20 mouse cellular contexts compared by ENCODE assay signal in genomic region chr17:31470766-31471418, GRCm38 (mm10). TPM values are rescaled to one million over a fixed set of nuclear protein-coding genes. Genes with fewer than 3 reads are reported as not detected.
DNase-seq lines count a peak whose midpoint lies in the region; ATAC-seq lines count a peak whose summit lies in the region.
"Had no signal": no experiment of that assay in that cellular context is flagged by ENCODE, and none has a peak within 500 bp of the region (broad histone marks: within the 10 kb centered on the region; RNA-seq: fewer than 3 reads in every experiment).

No protein-coding gene starts in this region.

- H3K9me3 ChIP-seq in forebrain, embryonic 13.5 days (replicated peaks) = no peaks in the 10 kb centered on the region
- H3K9me3 ChIP-seq in forebrain, embryonic 10.5 days = no peaks in the 10 kb centered on the region; the same call in 1 of the 2 replicates
- no peaks in the 10 kb centered on the region for H3K9me3 ChIP-seq in midbrain, embryonic 14.5 days (ENCODE audit: control insufficient read depth, low read length)
- H3K9me3 ChIP-seq in kidney, embryonic 15.5 days (replicated peaks) = no peaks in the 10 kb centered on the region
- H3K9me3 ChIP-seq: G1E; heart, embryonic 10.5 days; limb, embryonic 15.5 days; stomach, embryonic 15.5 days had no signal

- H3K4me1 ChIP-seq in forebrain, embryonic 13.5 days = peaks cover 10% of the 10 kb centered on the region
- H3K4me1 ChIP-seq in forebrain, embryonic 10.5 days = peaks cover 16% of the 10 kb centered on the region
- peaks cover 8% of the 10 kb centered on the region for H3K4me1 ChIP-seq in midbrain, embryonic 14.5 days (ENCODE audit: control insufficient read depth, insufficient read depth, low read length)
- no peaks in the 10 kb centered on the region for H3K4me1 ChIP-seq in kidney, embryonic 15.5 days
- H3K4me1 ChIP-seq: limb, embryonic 15.5 days; stomach, embryonic 15.5 days had no signal

- DNase-seq in forebrain, embryonic 10.5 days (ENCODE audit: extremely low spot score, low spot score) = no peak
- DNase-seq in right cerebral cortex, postnatal 14 days = peak; percentile 44
- DNase-seq in right cerebral cortex, adult 18-20 months = no peak
- peak; percentile 73 for DNase-seq in midbrain, embryonic 14.5 days
- peak; percentile 26 for DNase-seq in retina, embryonic 14.5 days (ENCODE audit: low spot score)
- no peak for DNase-seq in layer of hippocampus, postnatal 36 days
- DNase-seq: cerebellum, postnatal 25 days; gastrocnemius, postnatal 25 days; heart, postnatal 10 days; kidney, adult 9 months; lung, postnatal 14 days; thymus, adult 2 months had no signal

- no peak overlapping the region for H3K4me3 ChIP-seq in forebrain, embryonic 13.5 days
- no peak overlapping the region for H3K4me3 ChIP-seq in forebrain, embryonic 10.5 days
- H3K4me3 ChIP-seq in midbrain, embryonic 14.5 days (replicated peaks; ENCODE audit: low read depth, low read length) = no peak overlapping the region
- no peak overlapping the region for H3K4me3 ChIP-seq in kidney, embryonic 15.5 days (replicated peaks)
- H3K4me3 ChIP-seq: heart, embryonic 10.5 days; limb, embryonic 15.5 days; stomach, embryonic 15.5 days had no signal

- H3K27me3 ChIP-seq in forebrain, embryonic 13.5 days = no peaks in the 10 kb centered on the region
- no peaks in the 10 kb centered on the region for H3K27me3 ChIP-seq in forebrain, embryonic 10.5 days (ENCODE audit: poor library complexity, severe bottlenecking)
- H3K27me3 ChIP-seq in midbrain, embryonic 14.5 days (ENCODE audit: control insufficient read depth, insufficient read depth, low read length) = no peaks in the 10 kb centered on the region
- H3K27me3 ChIP-seq in kidney, embryonic 15.5 days = no peaks in the 10 kb centered on the region
- H3K27me3 ChIP-seq: limb, embryonic 15.5 days; stomach, embryonic 15.5 days had no signal

- no peak overlapping the region for H3K9ac ChIP-seq in forebrain, embryonic 13.5 days
- H3K9ac ChIP-seq in midbrain, embryonic 14.5 days (replicated peaks; ENCODE audit: low read length) = no peak overlapping the region
- no peak overlapping the region for H3K9ac ChIP-seq in kidney, embryonic 15.5 days
- H3K9ac ChIP-seq: limb, embryonic 15.5 days; stomach, embryonic 15.5 days had no signal

- H3K27ac ChIP-seq in forebrain, embryonic 13.5 days = no peak overlapping the region
- H3K27ac ChIP-seq in forebrain, embryonic 10.5 days = no peak overlapping the region
- H3K27ac ChIP-seq in midbrain, embryonic 14.5 days (replicated peaks; ENCODE audit: low read depth, low read length) = no peak overlapping the region
- H3K27ac ChIP-seq in kidney, embryonic 15.5 days = no peak overlapping the region
- H3K27ac ChIP-seq: heart, embryonic 10.5 days; limb, embryonic 15.5 days; stomach, embryonic 15.5 days had no signal

- peak; percentile 73 for ATAC-seq in forebrain, embryonic 13.5 days
- no peak for ATAC-seq in midbrain, embryonic 14.5 days (ENCODE audit: low FRiP score, low TSS enrichment)
- no peak for ATAC-seq in kidney, embryonic 15.5 days (replicated peaks; ENCODE audit: low FRiP score)
- ATAC-seq: CD4-positive, CD25-positive, alpha-beta regulatory T cell, adult 4 months; inflammation-experienced regulatory T-cells, adult 6 months had no signal

- H3K4me2 ChIP-seq in forebrain, embryonic 13.5 days = no peak overlapping the region
- no peak overlapping the region for H3K4me2 ChIP-seq in midbrain, embryonic 14.5 days (ENCODE audit: low read length)
- H3K4me2 ChIP-seq in kidney, embryonic 15.5 days = no peak overlapping the region
- H3K4me2 ChIP-seq: limb, embryonic 15.5 days; stomach, embryonic 15.5 days had no signal

- peaks cover 94% of the 10 kb centered on the region for H3K36me3 ChIP-seq in forebrain, embryonic 13.5 days (ENCODE audit: poor library complexity, severe bottlenecking)
- H3K36me3 ChIP-seq in forebrain, embryonic 10.5 days (replicated peaks) = peaks cover 60% of the 10 kb centered on the region
- peaks cover 87% of the 10 kb centered on the region for H3K36me3 ChIP-seq in midbrain, embryonic 14.5 days (ENCODE audit: control insufficient read depth, insufficient read depth, low read length)
- H3K36me3 ChIP-seq in kidney, embryonic 15.5 days = peaks cover 80% of the 10 kb centered on the region
- H3K36me3 ChIP-seq: G1E had no signal

- 41% methylated on average over 5 of the region's 5 CpGs for WGBS in forebrain, embryonic 13.5 days
- WGBS in forebrain, embryonic 10.5 days = 83% methylated on average over 5 of the region's 5 CpGs
- WGBS in midbrain, embryonic 14.5 days = 39% methylated on average over 5 of the region's 5 CpGs
- WGBS in kidney, embryonic 15.5 days = 78% methylated on average over 5 of the region's 5 CpGs

RNA-seq across cellular contexts. Expression of gene Wdr4, which starts 48.9 kb away (rescaled TPM):
- 37.9 and 43.6 TPM in 2 replicates for polyA plus RNA-seq in forebrain, embryonic 13.5 days (2015; fragmentation: Nextera tagmentation; extraction: Ambion mirVana)
- 78.5 and 81.3 TPM in 2 replicates for polyA plus RNA-seq in forebrain, embryonic 10.5 days (2016; fragmentation: Nextera tagmentation; extraction: Ambion mirVana)
- polyA plus RNA-seq in midbrain, embryonic 14.5 days (2014; fragmentation: Nextera tagmentation; extraction: Ambion mirVana) = 32.2 and 40.3 TPM in 2 replicates
- polyA plus RNA-seq in kidney, embryonic 15.5 days (2015; fragmentation: Nextera tagmentation; extraction: Ambion mirVana) = 46.5 and 49.6 TPM in 2 replicates
- 10 to 100 TPM; 19.5 to 22.6 TPM for total RNA-seq in layer of hippocampus, postnatal 36 days (2021)

RNA-seq across cellular contexts. Expression of gene Ndufv3, which starts 49.0 kb away (rescaled TPM):
- 340 and 354 TPM in 2 replicates for polyA plus RNA-seq in forebrain, embryonic 13.5 days (2015; fragmentation: Nextera tagmentation; extraction: Ambion mirVana)
- polyA plus RNA-seq in forebrain, embryonic 10.5 days (2016; fragmentation: Nextera tagmentation; extraction: Ambion mirVana) = 214 and 224 TPM in 2 replicates
- 419 and 525 TPM in 2 replicates for polyA plus RNA-seq in midbrain, embryonic 14.5 days (2014; fragmentation: Nextera tagmentation; extraction: Ambion mirVana)
- polyA plus RNA-seq in kidney, embryonic 15.5 days (2015; fragmentation: Nextera tagmentation; extraction: Ambion mirVana) = 261 TPM in 2 replicates
- total RNA-seq in layer of hippocampus, postnatal 36 days (2021) = 100 to 1,000 TPM; 267 to 275 TPM

Comparison
In these comparisons a context has a peak if more than half of its experiments do, and no peak if none do; other contexts are left out.
1. DNase-seq: peak in right cerebral cortex, postnatal 14 days (single experiment), midbrain, embryonic 14.5 days (single experiment) and retina, embryonic 14.5 days (single experiment); none in forebrain, embryonic 10.5 days (single experiment), right cerebral cortex, adult 18-20 months (single experiment) and layer of hippocampus, postnatal 36 days (0 of 2).